7 mouse cellular contexts compared by ENCODE assay signal in genomic region chr11:77983191-77983936, GRCm38 (mm10). TPM values are rescaled to one million over a fixed set of nuclear protein-coding genes. Genes with fewer than 3 reads are reported as not detected.
DNase-seq lines count a peak whose midpoint lies in the region; ATAC-seq and TF ChIP-seq lines count a peak whose summit lies in the region.

No protein-coding gene starts in this region.

- no peak for TF ChIP-seq CTCF in G1E (IDR thresholded peaks at IDR 0.05; ENCODE audit: low read depth, low read length)
- no peak for TF ChIP-seq CTCF in hindbrain, postnatal 0 days (IDR thresholded peaks at IDR 0.05; ENCODE audit: low read depth)

- H3K9ac ChIP-seq in forebrain, embryonic 15.5 days (replicated peaks): peak overlapping the region; percentile 85
- H3K9ac ChIP-seq in hindbrain, postnatal 0 days (replicated peaks; ENCODE audit: low read length): peak overlapping the region; percentile 99

- no peaks in the 10 kb centered on the region for H3K9me3 ChIP-seq in G1E (replicated peaks)
- no peaks in the 10 kb centered on the region for H3K9me3 ChIP-seq in forebrain, embryonic 15.5 days
- H3K9me3 ChIP-seq in hindbrain, postnatal 0 days (ENCODE audit: low read length): no peaks in the 10 kb centered on the region
- H3K9me3 ChIP-seq in midbrain, embryonic 10.5 days (replicated peaks): no peaks in the 10 kb centered on the region

- DNase-seq in G1E (ENCODE audit: low spot score): peak; percentile 72
- DNase-seq in brain, adult 2 months (ENCODE audit: low read depth, low spot score): peak; percentile 72
- peak; percentile 67 for DNase-seq in hindbrain, postnatal 0 days (ENCODE audit: low spot score)
- peak; percentile 47 to 64 for DNase-seq in left cerebral cortex, postnatal 25 days (ENCODE audit: low spot score in 2 of 2)
- DNase-seq in midbrain, embryonic 10.5 days (ENCODE audit: low spot score): peak; percentile 69
- peak; percentile 52 to 55 for DNase-seq in spleen, adult 18-20 months

- intact Hi-C loops in left cerebral cortex, postnatal 25 days (cut with DNase I): no loop called here

- peaks cover 37% of the 10 kb centered on the region for H3K4me1 ChIP-seq in G1E (ENCODE audit: insufficient read depth, low read depth, low read length)
- H3K4me1 ChIP-seq in forebrain, embryonic 15.5 days: peaks cover 26% of the 10 kb centered on the region
- H3K4me1 ChIP-seq in hindbrain, postnatal 0 days (ENCODE audit: insufficient read depth, low read length): no peaks in the 10 kb centered on the region
- peaks cover 30% of the 10 kb centered on the region for H3K4me1 ChIP-seq in midbrain, embryonic 10.5 days

- under 1% methylated on average over 27 of the region's 32 CpGs for WGBS in forebrain, embryonic 15.5 days
- under 1% methylated on average over 21 of the region's 32 CpGs for WGBS in hindbrain, postnatal 0 days
- WGBS in midbrain, embryonic 10.5 days: under 1% methylated on average over 31 of the region's 32 CpGs

- H3K4me3 ChIP-seq in G1E (ENCODE audit: low read depth, low read length): peak overlapping the region; percentile 93
- H3K4me3 ChIP-seq in forebrain, embryonic 15.5 days: peak overlapping the region; percentile 83
- H3K4me3 ChIP-seq in hindbrain, postnatal 0 days (ENCODE audit: low read length): peak overlapping the region; percentile 98
- H3K4me3 ChIP-seq in midbrain, embryonic 10.5 days: peak overlapping the region; percentile 76

- peak overlapping the region; percentile 99 for H3K27ac ChIP-seq in forebrain, embryonic 15.5 days (replicated peaks)
- peak overlapping the region; percentile 96 for H3K27ac ChIP-seq in hindbrain, postnatal 0 days
- H3K27ac ChIP-seq in midbrain, embryonic 10.5 days (replicated peaks): peak overlapping the region; percentile 92

- H3K27me3 ChIP-seq in G1E (ENCODE audit: insufficient read depth, low read length): peaks cover 6% of the 10 kb centered on the region
- no peaks in the 10 kb centered on the region for H3K27me3 ChIP-seq in forebrain, embryonic 15.5 days
- H3K27me3 ChIP-seq in hindbrain, postnatal 0 days (ENCODE audit: insufficient read depth, low read length): no peaks in the 10 kb centered on the region
- no peaks in the 10 kb centered on the region for H3K27me3 ChIP-seq in midbrain, embryonic 10.5 days (ENCODE audit: low read depth, poor library complexity, severe bottlenecking)

- no peak for ATAC-seq in G1E (ENCODE audit: extremely low read depth, insufficient number of reproducible peaks, low FRiP score, poor library complexity, severe bottlenecking)
- ATAC-seq in forebrain, embryonic 15.5 days (replicated peaks): no peak
- ATAC-seq in hindbrain, postnatal 0 days: no peak

- peaks cover 42% of the 10 kb centered on the region for H3K36me3 ChIP-seq in G1E (replicated peaks)
- H3K36me3 ChIP-seq in forebrain, embryonic 15.5 days: peaks cover 17% of the 10 kb centered on the region
- peaks cover under 1% of the 10 kb centered on the region; the same call in 1 of the 2 replicates for H3K36me3 ChIP-seq in hindbrain, postnatal 0 days (ENCODE audit: insufficient read depth, low read length)
- peaks cover 37% of the 10 kb centered on the region for H3K36me3 ChIP-seq in midbrain, embryonic 10.5 days

- peak overlapping the region; percentile 83 for H3K4me2 ChIP-seq in forebrain, embryonic 15.5 days (replicated peaks)
- H3K4me2 ChIP-seq in hindbrain, postnatal 0 days (ENCODE audit: low read depth, low read length): peak overlapping the region; percentile 93

RNA-seq across cellular contexts. Expression of gene Phf12, which starts 0.8 kb away (rescaled TPM):
- total RNA-seq in G1E (2014; fragmentation: Nextera tagmentation) (157 and 172 TPM in 2 replicates), G1E (2017) (23.0 and 24.7 TPM in 2 replicates)
- 212 and 215 TPM in 2 replicates for polyA plus RNA-seq in G1E (2012)
- 22.5 and 26.0 TPM in 2 replicates for polyA plus RNA-seq in forebrain, embryonic 15.5 days (2015; fragmentation: Nextera tagmentation; extraction: Ambion mirVana)
- 31.9 and 34.9 TPM in 2 replicates for total RNA-seq in hindbrain, postnatal 0 days (2014; rRNA removed)
- polyA plus RNA-seq in hindbrain, postnatal 0 days (2015; fragmentation: Nextera tagmentation; extraction: Ambion mirVana): 8.3 and 8.7 TPM in 2 replicates
- total RNA-seq in left cerebral cortex, postnatal 25 days (2021): 10 to 100 TPM; 50.5 to 51.4 TPM
- polyA plus RNA-seq in midbrain, embryonic 10.5 days (2016; fragmentation: Nextera tagmentation; extraction: Ambion mirVana): 15.8 and 19.0 TPM in 2 replicates

RNA-seq across cellular contexts. Expression of gene Dhrs13, which starts 48.7 kb away (rescaled TPM):
- total RNA-seq in G1E (2014; fragmentation: Nextera tagmentation): 7.2 and 11.0 TPM in 2 replicates
- 9.2 and 10.0 TPM in 2 replicates for total RNA-seq in G1E (2017)
- 6.9 and 7.9 TPM in 2 replicates for polyA plus RNA-seq in G1E (2012)
- 32.8 and 33.4 TPM in 2 replicates for polyA plus RNA-seq in forebrain, embryonic 15.5 days (2015; fragmentation: Nextera tagmentation; extraction: Ambion mirVana)
- 63.8 and 69.6 TPM in 2 replicates for total RNA-seq in hindbrain, postnatal 0 days (2014; rRNA removed)
- polyA plus RNA-seq in hindbrain, postnatal 0 days (2015; fragmentation: Nextera tagmentation; extraction: Ambion mirVana): 48.2 and 52.8 TPM in 2 replicates
- 1 to 10 TPM; 7.9 to 8.9 TPM for total RNA-seq in left cerebral cortex, postnatal 25 days (2021)
- polyA plus RNA-seq in midbrain, embryonic 10.5 days (2016; fragmentation: Nextera tagmentation; extraction: Ambion mirVana): 16.7 and 17.7 TPM in 2 replicates

RNA-seq across cellular contexts. Expression of gene Sez6, which starts 52.8 kb away (rescaled TPM):
- total RNA-seq in G1E (2014; fragmentation: Nextera tagmentation) (not detected in 2 replicates), G1E (2017) (0.11 TPM in 1 of 2 replicates, not detected in the other)
- polyA plus RNA-seq in G1E (2012): 0.03 and 0.10 TPM in 2 replicates
- 243 and 249 TPM in 2 replicates for polyA plus RNA-seq in forebrain, embryonic 15.5 days (2015; fragmentation: Nextera tagmentation; extraction: Ambion mirVana)
- total RNA-seq in hindbrain, postnatal 0 days (2014; rRNA removed): 175 and 177 TPM in 2 replicates
- 113 and 127 TPM in 2 replicates for polyA plus RNA-seq in hindbrain, postnatal 0 days (2015; fragmentation: Nextera tagmentation; extraction: Ambion mirVana)
- 100 to 1,000 TPM; 145 to 168 TPM for total RNA-seq in left cerebral cortex, postnatal 25 days (2021)
- 3.5 and 7.1 TPM in 2 replicates for polyA plus RNA-seq in midbrain, embryonic 10.5 days (2016; fragmentation: Nextera tagmentation; extraction: Ambion mirVana)

RNA-seq across cellular contexts. Expression of gene Flot2, which starts 54.4 kb away (rescaled TPM):
- total RNA-seq in G1E (2014; fragmentation: Nextera tagmentation) (18.0 and 19.4 TPM in 2 replicates), G1E (2017) (20.6 and 21.3 TPM in 2 replicates)
- 13.8 and 15.6 TPM in 2 replicates for polyA plus RNA-seq in G1E (2012)
- polyA plus RNA-seq in forebrain, embryonic 15.5 days (2015; fragmentation: Nextera tagmentation; extraction: Ambion mirVana): 90.2 and 98.3 TPM in 2 replicates
- 107 and 108 TPM in 2 replicates for total RNA-seq in hindbrain, postnatal 0 days (2014; rRNA removed)
- polyA plus RNA-seq in hindbrain, postnatal 0 days (2015; fragmentation: Nextera tagmentation; extraction: Ambion mirVana): 121 and 123 TPM in 2 replicates
- 10 to 100 TPM; 95.5 to 96.8 TPM for total RNA-seq in left cerebral cortex, postnatal 25 days (2021)
- polyA plus RNA-seq in midbrain, embryonic 10.5 days (2016; fragmentation: Nextera tagmentation; extraction: Ambion mirVana): 75.7 and 76.4 TPM in 2 replicates

Comparison
In these comparisons a context has a peak if more than half of its experiments do, and no peak if none do; other contexts are left out.
1. RNA of gene Sez6, which starts 52.8 kb away (polyA plus RNA-seq): 243 to 249 TPM in forebrain, embryonic 15.5 days and 113 to 127 TPM in hindbrain, postnatal 0 days; 3.5 to 7.1 TPM in midbrain, embryonic 10.5 days and 0.03 to 0.10 TPM in G1E; every median in the first group is over 10 times any median in the second.
2. Peak in every context shown above with its lines, with median percentiles within 50 percentile points of each other: DNase-seq, H3K4me3 ChIP-seq and H3K27ac ChIP-seq.